Mouse (Mus musculus): ENCODE data around the gene Dnah6. TPM values are rescaled to one million over a fixed set of nuclear protein-coding genes. Genes with fewer than 3 reads are reported as not detected.

The Dnah6 gene
- total and polyA plus RNA-seq, 3 experiments = under 0.01 to 0.06 (median 0.04) TPM

DNA sequence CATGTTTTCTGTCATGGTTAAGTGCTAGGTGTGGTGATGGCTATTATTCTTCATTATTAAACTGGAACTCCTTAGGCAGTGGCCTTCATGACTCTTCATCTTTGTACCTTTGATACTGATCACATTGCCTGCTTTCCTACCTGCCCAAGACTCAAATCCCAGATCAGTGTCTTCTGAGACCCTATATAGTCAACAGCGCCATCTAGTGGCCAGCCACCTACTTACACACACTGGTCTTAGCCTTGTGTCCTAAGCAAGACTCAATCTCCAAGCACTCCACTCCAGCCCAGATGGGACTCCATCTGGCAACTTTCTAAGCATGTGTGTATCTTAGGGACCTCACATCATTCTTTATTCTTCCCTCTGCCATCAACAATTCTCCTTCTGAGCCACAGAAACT, 67.8 kb downstream of the Dnah6 start:
- DNase-seq (ENCODE audit: extremely low read depth) = peak; percentile 82
- Histone ChIP-seq H3K9ac (ENCODE audit: insufficient read depth, low read depth) (no peak overlapping the region), H3K4me2 (ENCODE audit: insufficient read depth, low read depth, poor library complexity, severe bottlenecking) (no peak overlapping the region), H3K4me3 (replicated peaks in 1 of 3; ENCODE audit: low read depth in 2 of 3, low read length in 2 of 3, poor library complexity in 1 of 3) (no peak overlapping the region), H3K27ac (ENCODE audit: insufficient read depth, low read depth) (no peak overlapping the region), H3K36me3 (replicated peaks in 1 of 2; ENCODE audit: control insufficient read depth in 1 of 2, insufficient read depth in 1 of 2, low read length in 1 of 2) (no peaks in the 10 kb centered on the region), H3K79me2 (replicated peaks; ENCODE audit: control insufficient read depth, extremely low read depth, insufficient read depth, poor library complexity, severe bottlenecking) (no peaks in the 10 kb centered on the region), H3K4me1 (ENCODE audit: control insufficient read depth in 1 of 2, insufficient read depth in 2 of 2) (no peaks in the 10 kb centered on the region), H3K27me3 (replicated peaks) (no peaks in the 10 kb centered on the region), H3K9me3 (replicated peaks; ENCODE audit: low read length) (no peaks in the 10 kb centered on the region)
- dilution Hi-C loops (cut with MboI; ENCODE audit: extremely low pct_ligation_motif_present, extremely low pct_unique_long_range_greater_than_20kb, low sequenced_read_pairs) (no loop called here), in situ Hi-C loops (cut with MboI; ENCODE audit: low pct_ligation_motif_present, low pct_unique_long_range_greater_than_20kb, low sequenced_read_pairs) (loop anchor here (10.0 to 25.0 kb wide), 3 partner anchors 119 to 316 kb away; no protein-coding TSS in a partner anchor)
- TF ChIP-seq SMC3 (IDR thresholded peaks at IDR 0.05; ENCODE audit: low read depth, low read length) = peak; percentile 96
- TF ChIP-seq CTCF (conservative IDR thresholded peaks at IDR 0.05 in 1 of 2, IDR thresholded peaks at IDR 0.05 in 1 of 2; ENCODE audit: low read depth in 2 of 2, low read length in 2 of 2) = peak; percentile 89 to 93
- TF ChIP-seq RAD21 (IDR thresholded peaks at IDR 0.05; ENCODE audit: low read depth, low read length) = peak; percentile 92
- peak; percentile 80 for TF ChIP-seq ZC3H11A (IDR thresholded peaks at IDR 0.05; ENCODE audit: low read depth, low read length)
- no peak for TF ChIP-seq MAZ (IDR thresholded peaks at IDR 0.05; ENCODE audit: low read depth, low read length)
- TF ChIP-seq MAX (IDR thresholded peaks at IDR 0.05; ENCODE audit: low read length) = no peak

DNA sequence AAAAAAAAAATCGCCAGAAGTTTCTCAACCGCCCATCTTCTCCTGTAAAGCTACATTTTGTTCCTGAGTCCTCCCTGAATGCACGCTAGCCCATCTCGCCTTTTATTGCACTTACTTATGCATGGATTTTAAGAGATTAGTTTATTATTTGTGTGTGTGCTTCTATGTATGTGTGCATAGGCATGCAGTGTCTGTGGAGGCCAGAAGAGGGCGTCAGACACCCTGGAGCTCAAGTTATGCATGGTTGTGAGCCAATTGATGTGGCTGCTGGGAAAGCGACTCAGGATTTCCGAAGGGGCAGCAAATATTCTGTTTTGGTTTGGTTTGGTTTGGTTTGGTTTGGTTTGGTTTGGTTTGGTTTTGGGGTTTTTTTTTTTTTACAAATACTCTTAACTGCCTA, 78.0 kb downstream of the Dnah6 start:
- no peak for DNase-seq (ENCODE audit: extremely low read depth)
- Histone ChIP-seq H3K4me3 (replicated peaks in 1 of 3; ENCODE audit: low read depth in 2 of 3, low read length in 2 of 3, poor library complexity in 1 of 3) (no peak overlapping the region), H3K27ac (ENCODE audit: insufficient read depth, low read depth) (no peak overlapping the region), H3K4me1 (ENCODE audit: control insufficient read depth in 1 of 2, insufficient read depth in 2 of 2) (no peaks in the 10 kb centered on the region; a peak in 1 of 4 replicates), H3K36me3 (replicated peaks in 1 of 2; ENCODE audit: control insufficient read depth in 1 of 2, insufficient read depth in 1 of 2, low read length in 1 of 2) (no peaks in the 10 kb centered on the region), H3K79me2 (replicated peaks; ENCODE audit: control insufficient read depth, extremely low read depth, insufficient read depth, poor library complexity, severe bottlenecking) (no peaks in the 10 kb centered on the region), H3K4me2 (ENCODE audit: insufficient read depth, low read depth, poor library complexity, severe bottlenecking) (no peak overlapping the region), H3K9ac (ENCODE audit: insufficient read depth, low read depth) (no peak overlapping the region), H3K27me3 (replicated peaks) (no peaks in the 10 kb centered on the region), H3K9me3 (replicated peaks; ENCODE audit: low read length) (peaks cover 5% of the 10 kb centered on the region)
- in situ Hi-C loops (cut with MboI; ENCODE audit: low pct_ligation_motif_present, low pct_unique_long_range_greater_than_20kb, low sequenced_read_pairs) = no loop called here
- no peak for TF ChIP-seq CHD1 (IDR thresholded peaks at IDR 0.05; ENCODE audit: low read depth, low read length)
- no peak for TF ChIP-seq MAZ (IDR thresholded peaks at IDR 0.05; ENCODE audit: low read depth, low read length)
- no peak for TF ChIP-seq SMC3 (IDR thresholded peaks at IDR 0.05; ENCODE audit: low read depth, low read length)
- dilution Hi-C loops (cut with MboI; ENCODE audit: extremely low pct_ligation_motif_present, extremely low pct_unique_long_range_greater_than_20kb, low sequenced_read_pairs) = no loop called here

- Histone ChIP-seq H3K4me3 (replicated peaks in 1 of 3; ENCODE audit: low read depth in 2 of 3, low read length in 2 of 3, poor library complexity in 1 of 3) (no peak overlapping the region), H3K4me2 (ENCODE audit: insufficient read depth, low read depth, poor library complexity, severe bottlenecking) (no peak overlapping the region), H3K27me3 (replicated peaks) (no peaks in the 10 kb centered on the region), H3K27ac (ENCODE audit: insufficient read depth, low read depth) (no peak overlapping the region), H3K79me2 (replicated peaks; ENCODE audit: control insufficient read depth, extremely low read depth, insufficient read depth, poor library complexity, severe bottlenecking) (no peaks in the 10 kb centered on the region), H3K4me1 (ENCODE audit: control insufficient read depth in 1 of 2, insufficient read depth in 2 of 2) (no peaks in the 10 kb centered on the region; a peak in 1 of 4 replicates), H3K9ac (ENCODE audit: insufficient read depth, low read depth) (no peak overlapping the region), H3K9me3 (replicated peaks; ENCODE audit: low read length) (peaks cover 4% of the 10 kb centered on the region), H3K36me3 (replicated peaks in 1 of 2; ENCODE audit: control insufficient read depth in 1 of 2, insufficient read depth in 1 of 2, low read length in 1 of 2) (no peaks in the 10 kb centered on the region)
- dilution Hi-C loops (cut with MboI; ENCODE audit: extremely low pct_ligation_motif_present, extremely low pct_unique_long_range_greater_than_20kb, low sequenced_read_pairs) (no loop called here), in situ Hi-C loops (cut with MboI; ENCODE audit: low pct_ligation_motif_present, low pct_unique_long_range_greater_than_20kb, low sequenced_read_pairs) (no loop called here)
- no peak for DNase-seq (ENCODE audit: extremely low read depth)
- no peak for TF ChIP-seq POLR2AphosphoS2 (IDR thresholded peaks at IDR 0.05; ENCODE audit: low read depth, low read length)
- TF ChIP-seq ETS1 (conservative IDR thresholded peaks at IDR 0.05; ENCODE audit: low read depth, low read length) = no peak
- no peak for TF ChIP-seq CTCF (conservative IDR thresholded peaks at IDR 0.05 in 1 of 2, IDR thresholded peaks at IDR 0.05 in 1 of 2; ENCODE audit: low read depth in 2 of 2, low read length in 2 of 2)
- TF ChIP-seq MAFK (IDR thresholded peaks at IDR 0.05; ENCODE audit: insufficient replicate concordance, low read length) = no peak
- no peak for TF ChIP-seq USF2 (conservative IDR thresholded peaks at IDR 0.05; ENCODE audit: low read depth, low read length)
- TF ChIP-seq JUND (conservative IDR thresholded peaks at IDR 0.05; ENCODE audit: low read depth, low read length) = no peak
- no peak for TF ChIP-seq ZKSCAN1 (IDR thresholded peaks at IDR 0.05; ENCODE audit: borderline replicate concordance, low read depth, low read length)
- no peak for TF ChIP-seq SIN3A (IDR thresholded peaks at IDR 0.05; ENCODE audit: low read length)
- TF ChIP-seq NRF1 (IDR thresholded peaks at IDR 0.05; ENCODE audit: low read depth, low read length) = no peak
Measured at GRCm38 (mm10) chr6:73142776-73143175, 78.7 kb downstream of the Dnah6 start.
